Mouse (Mus musculus) hindbrain, embryonic 11.5 days (tissue): ENCODE measurements around the gene Ankrd27. TPM values are rescaled to one million over a fixed set of nuclear protein-coding genes. Genes with fewer than 3 reads are reported as not detected.
"Not testable (repeated sequence)": the region's sequence is repeated elsewhere in the genome, so short reads cannot be mapped to it uniquely, and the experiment has no call there.

Experiments
- ATAC-seq: fragments of 200-750 bp; cut with Nextera tagmentation; 2 replicates; pipeline ENCODE4 v1.8.0; 2017; ENCODE audit warnings: mild to moderate bottlenecking, moderate TSS enrichment, moderate library complexity; ENCODE audit not compliant: low FRiP score
- DNase-seq: peaks from one replicate; pipeline ENCODE4 v3.0.0-alpha.2; 2015; ENCODE audit warnings: low spot score
- H3K27ac ChIP-seq: fragments of 300-500 bp; sonication (generic); 2 replicates; pipeline ENCODE4 v1.5.1; 2014; ENCODE audit warnings: mild to moderate bottlenecking, low read depth, low read length
- H3K27me3 ChIP-seq: fragments of 300-500 bp; sonication (generic); 2 replicates; pipeline ENCODE4 v1.6.1; 2014; ENCODE audit warnings: mild to moderate bottlenecking, low read length, moderate library complexity, mixed read lengths; ENCODE audit not compliant: control insufficient read depth, insufficient read depth
- H3K36me3 ChIP-seq: fragments of 300-500 bp; sonication (generic); 2 replicates; pipeline ENCODE4 v1.6.1; 2014; ENCODE audit warnings: mild to moderate bottlenecking, low read length, moderate library complexity, mixed read lengths; ENCODE audit not compliant: control insufficient read depth, insufficient read depth
- H3K4me1 ChIP-seq: fragments of 300-500 bp; sonication (generic); replicated peaks from 2 replicates; pipeline ENCODE4 v1.6.1; 2014; ENCODE audit warnings: low read length, mixed read lengths; ENCODE audit not compliant: control insufficient read depth, insufficient read depth
- H3K4me2 ChIP-seq: fragments of 300-500 bp; sonication (generic); replicated peaks from 2 replicates; pipeline ENCODE4 v1.6.1; 2014; ENCODE audit warnings: mild to moderate bottlenecking, low read depth, low read length
- H3K4me3 ChIP-seq: fragments of 300-500 bp; sonication (generic); 2 replicates; pipeline ENCODE4 v1.5.1; 2014; ENCODE audit warnings: low read depth, low read length
- H3K9ac ChIP-seq: fragments of 300-500 bp; sonication (generic); 2 replicates; pipeline ENCODE4 v1.6.1; 2014; ENCODE audit warnings: low read depth, low read length
- H3K9me3 ChIP-seq: fragments of 300-500 bp; sonication (generic); 2 replicates; pipeline ENCODE4 v1.6.1; 2016; ENCODE audit warnings: low read length; ENCODE audit not compliant: control insufficient read depth
- whole genome bisulfite sequencing: fragments of 180-500 bp; shearing (Covaris S2); extraction: QIAGEN DNeasy Blood & Tissue Kit; methylation state at CpG from one replicate; pipeline ENCODE4 v1.1.7; 2014; 5-methylcytosine and 5-hydroxymethylcytosine counted together
- polyA plus RNA-seq: library from polyadenylated mRNA; unstranded; fragments of >200 nt; fragmentation: Nextera tagmentation; extraction: Ambion mirVana; gene quantifications from 2 replicates; pipeline ENCODE4 v1.2.1, GENCODE M21; 2014

Ankrd27 gene
- polyA plus RNA-seq, 1 experiment from 2014 or later = 24.3 TPM

DNA sequence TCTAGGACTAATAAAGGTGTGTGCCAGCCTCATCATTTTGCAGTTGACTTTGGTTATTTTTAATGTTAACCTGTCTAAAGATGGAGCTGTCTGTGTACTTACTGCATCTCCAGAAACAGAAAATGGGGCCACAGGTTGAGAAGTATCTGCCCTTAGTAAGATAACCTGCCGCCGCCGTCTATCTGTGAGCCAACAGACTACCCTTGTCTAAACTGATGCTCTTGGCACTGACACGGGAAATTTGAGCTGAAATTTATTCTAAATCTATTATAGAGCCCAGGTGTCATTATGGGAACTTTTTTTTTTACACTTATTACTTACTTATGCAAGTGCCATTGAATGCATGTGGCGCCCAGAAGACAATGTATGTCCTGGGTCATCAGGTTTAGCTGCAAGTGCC, 29.1 kb upstream of the Ankrd27 start:
- H3K4me3 ChIP-seq = no peak overlapping the region
- H3K36me3 ChIP-seq = no peaks in the 10 kb centered on the region
- no peak overlapping the region for H3K4me2 ChIP-seq
- H3K27ac ChIP-seq = no peak overlapping the region
- no peak for ATAC-seq
- H3K27me3 ChIP-seq = no peaks in the 10 kb centered on the region
- no peak for DNase-seq
- H3K9ac ChIP-seq = no peak overlapping the region
- 85% methylated on average over 5 of the region's 5 CpGs for WGBS
- H3K9me3 ChIP-seq = no peaks in the 10 kb centered on the region
- H3K4me1 ChIP-seq = peaks cover 3% of the 10 kb centered on the region; the same call in 1 of the 2 replicates

- DNase-seq = no peak
- no peak overlapping the region for H3K4me3 ChIP-seq
- H3K4me2 ChIP-seq = no peak overlapping the region
- no peaks in the 10 kb centered on the region for H3K27me3 ChIP-seq
- H3K27ac ChIP-seq = no peak overlapping the region
- 90% methylated on average over 3 of the region's 3 CpGs for WGBS
- ATAC-seq = no peak
- no peaks in the 10 kb centered on the region for H3K9me3 ChIP-seq
- peaks cover 3% of the 10 kb centered on the region; the same call in 1 of the 2 replicates for H3K4me1 ChIP-seq
- no peak overlapping the region for H3K9ac ChIP-seq
- H3K36me3 ChIP-seq = no peaks in the 10 kb centered on the region
Observed at GRCm38 (mm10) chr7:35557577-35557976, 28.5 kb upstream of the Ankrd27 start.

- Histone ChIP-seq H3K27ac (no peak overlapping the region), H3K27me3 (no peaks in the 10 kb centered on the region), H3K36me3 (no peaks in the 10 kb centered on the region), H3K9ac (no peak overlapping the region), H3K4me3 (no peak overlapping the region), H3K4me2 (no peak overlapping the region), H3K9me3 (no peaks in the 10 kb centered on the region), H3K4me1 (peaks cover 3% of the 10 kb centered on the region; the same call in 1 of the 2 replicates)
- no peak for DNase-seq
- ATAC-seq = no peak
- WGBS = 59% methylated on average over 2 of the region's 2 CpGs
Observed at GRCm38 (mm10) chr7:35558681-35559080, 27.4 kb upstream of the Ankrd27 start.

DNA sequence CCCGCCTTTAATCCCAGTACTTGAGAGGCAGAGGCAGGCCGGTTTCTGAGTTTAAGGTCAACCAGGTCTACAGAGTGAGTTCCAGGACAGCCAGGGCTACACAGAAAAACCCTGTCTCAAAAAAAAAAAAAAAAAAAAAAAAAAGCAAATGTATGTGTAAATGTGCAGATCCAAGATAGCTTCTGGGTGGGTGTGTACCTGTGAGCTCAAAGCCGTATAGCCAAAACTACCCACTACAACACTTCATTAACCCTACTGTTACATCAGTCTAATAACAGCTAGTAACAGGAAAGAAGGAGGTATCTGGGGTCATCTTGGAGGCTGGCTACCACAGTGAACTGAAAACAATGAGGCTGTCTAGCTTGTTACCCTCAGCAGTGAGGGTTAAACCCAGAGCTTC, 26.2 kb upstream of the Ankrd27 start:
- Histone ChIP-seq H3K4me1 (peaks cover 3% of the 10 kb centered on the region; the same call in 1 of the 2 replicates), H3K4me2 (no peak overlapping the region), H3K9me3 (no peaks in the 10 kb centered on the region), H3K36me3 (no peaks in the 10 kb centered on the region), H3K27ac (no peak overlapping the region), H3K27me3 (no peaks in the 10 kb centered on the region), H3K9ac (no peak overlapping the region), H3K4me3 (no peak overlapping the region)
- ATAC-seq (no peak), DNase-seq (no peak)
- WGBS = 91% methylated on average over 3 of the region's 3 CpGs

GRCm38 (mm10) chr7:35563071-35563470, 23.0 kb upstream of the Ankrd27 start:
- Histone ChIP-seq H3K27me3 (no peaks in the 10 kb centered on the region), H3K4me2 (no peak overlapping the region), H3K9me3 (no peaks in the 10 kb centered on the region), H3K9ac (no peak overlapping the region), H3K27ac (no peak overlapping the region), H3K36me3 (no peaks in the 10 kb centered on the region), H3K4me1 (no peaks in the 10 kb centered on the region), H3K4me3 (no peak overlapping the region)
- ATAC-seq (no peak), DNase-seq (no peak)
- 76% methylated on average over 11 of the region's 11 CpGs for WGBS

DNA sequence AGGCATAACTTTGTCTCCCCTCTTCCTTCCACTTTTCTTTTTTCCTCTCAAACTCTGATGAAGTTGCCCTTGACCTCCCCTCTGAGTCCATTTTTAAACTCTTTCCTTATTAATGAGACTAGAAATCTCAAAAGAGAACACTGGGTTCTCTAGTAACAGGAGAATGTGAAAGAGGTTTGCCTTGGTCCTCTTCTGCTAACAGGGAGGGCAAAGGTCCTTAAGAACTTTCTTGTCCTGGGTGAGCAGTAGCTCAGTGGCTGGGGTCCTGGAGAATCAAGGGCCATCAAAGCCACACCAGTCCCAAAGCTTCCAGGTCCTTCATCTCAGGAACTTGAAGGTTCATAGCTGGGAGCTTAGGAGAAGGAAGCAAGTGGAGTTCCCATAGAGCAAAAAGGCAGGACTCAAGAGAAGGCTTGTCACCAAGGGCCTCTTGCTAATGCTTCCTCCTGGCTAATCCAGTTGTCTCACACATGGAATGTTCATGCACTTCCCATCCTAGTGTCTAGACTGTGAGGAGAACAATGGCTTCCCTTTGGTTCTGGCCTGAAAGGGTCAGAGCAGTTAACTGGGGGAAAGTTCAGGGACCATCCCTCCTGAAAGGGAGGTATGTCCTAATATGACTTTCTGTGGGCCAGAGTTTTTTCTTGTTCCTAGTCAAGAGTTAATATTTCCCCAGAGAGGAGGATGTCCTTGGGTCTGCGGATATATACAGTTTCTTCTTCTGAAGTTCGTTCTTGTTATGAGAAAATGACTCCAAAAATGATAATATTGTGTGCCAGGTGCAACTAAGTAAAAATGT, 21.8 kb upstream of the Ankrd27 start:
- ATAC-seq = no peak
- no peak overlapping the region for H3K27ac ChIP-seq
- H3K4me2 ChIP-seq = no peak overlapping the region
- no peak for DNase-seq
- no peak overlapping the region for H3K4me3 ChIP-seq
- 95% methylated on average over 2 of the region's 2 CpGs for WGBS
- no peaks in the 10 kb centered on the region for H3K27me3 ChIP-seq
- no peaks in the 10 kb centered on the region for H3K9me3 ChIP-seq
- no peaks in the 10 kb centered on the region for H3K4me1 ChIP-seq
- H3K9ac ChIP-seq = no peak overlapping the region
- H3K36me3 ChIP-seq = no peaks in the 10 kb centered on the region

DNA sequence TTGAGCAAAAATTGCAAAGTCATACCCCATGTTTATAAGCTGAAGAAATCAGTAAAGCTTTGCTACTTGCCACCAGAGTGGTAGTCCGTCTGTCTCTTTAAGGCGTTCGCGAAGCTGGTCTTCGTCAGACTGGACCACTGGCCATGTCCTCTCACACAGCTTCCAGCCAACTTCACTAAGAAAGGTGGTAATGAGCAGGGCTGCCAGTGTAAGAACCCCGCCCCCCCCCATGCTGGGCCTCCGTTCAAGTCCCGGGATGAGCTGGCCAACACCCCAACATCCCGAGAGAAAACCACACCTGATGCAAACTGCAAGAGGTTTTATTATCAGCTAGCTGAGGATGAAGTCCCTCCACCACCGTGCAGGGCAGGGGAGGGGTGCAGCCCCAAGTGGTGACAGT, 21.2 kb upstream of the Ankrd27 start:
- not testable (repeated sequence) for ATAC-seq, DNase-seq

DNA sequence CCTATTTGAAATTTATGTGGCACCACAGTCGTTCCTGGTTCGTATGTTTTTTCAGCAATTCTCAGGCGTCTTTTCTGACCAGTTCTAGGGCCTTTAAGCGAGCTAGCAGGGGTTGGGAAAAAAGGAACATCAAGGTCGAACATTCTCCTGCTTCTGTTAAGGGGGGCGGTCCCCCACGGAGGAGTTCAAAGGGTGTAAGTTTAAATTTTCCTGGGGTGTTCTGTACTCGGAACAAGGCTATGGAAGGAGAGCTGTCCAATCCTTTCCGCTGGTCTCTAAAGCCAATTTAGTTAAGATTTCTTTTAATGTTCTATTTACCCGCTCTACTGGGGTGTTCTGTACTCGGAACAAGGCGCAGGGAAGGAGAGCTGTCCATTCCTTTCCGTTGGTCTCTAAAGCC, 20.1 kb upstream of the Ankrd27 start:
- not testable (repeated sequence) for ATAC-seq, H3K4me1 ChIP-seq, H3K4me2 ChIP-seq, DNase-seq, H3K27me3 ChIP-seq, H3K27ac ChIP-seq, H3K9me3 ChIP-seq, H3K4me3 ChIP-seq, H3K9ac ChIP-seq, H3K36me3 ChIP-seq
- 84% methylated on average over 13 of the region's 13 CpGs for WGBS

More for the DNA sequence above, 21.2 kb upstream of the Ankrd27 start:
- H3K27ac ChIP-seq, H3K4me2 ChIP-seq, H3K9ac ChIP-seq, H3K4me1 ChIP-seq, H3K4me3 ChIP-seq, H3K9me3 ChIP-seq, H3K36me3 ChIP-seq, H3K27me3 ChIP-seq: not testable (repeated sequence)
- 87% methylated on average over 10 of the region's 10 CpGs for WGBS

GRCm38 (mm10) chr7:35569724-35570123, 16.3 kb upstream of the Ankrd27 start:
- H3K4me3 ChIP-seq, H3K4me2 ChIP-seq, H3K9me3 ChIP-seq, H3K27me3 ChIP-seq, H3K36me3 ChIP-seq, DNase-seq, H3K4me1 ChIP-seq, ATAC-seq, H3K27ac ChIP-seq, H3K9ac ChIP-seq: not testable (repeated sequence)
- 90% methylated on average over 4 of the region's 4 CpGs for WGBS
